Mouse (Mus musculus) frontal cortex, postnatal 36 days (tissue): ENCODE data around the gene Pxylp1.

Source experiments
- DNase-seq, 2 experiments: peaks; one replicate each; pipeline ENCODE4 v3.0.0; 2022; ENCODE audit warnings: low spot score in 2 of 2

Pxylp1 gene

DNA sequence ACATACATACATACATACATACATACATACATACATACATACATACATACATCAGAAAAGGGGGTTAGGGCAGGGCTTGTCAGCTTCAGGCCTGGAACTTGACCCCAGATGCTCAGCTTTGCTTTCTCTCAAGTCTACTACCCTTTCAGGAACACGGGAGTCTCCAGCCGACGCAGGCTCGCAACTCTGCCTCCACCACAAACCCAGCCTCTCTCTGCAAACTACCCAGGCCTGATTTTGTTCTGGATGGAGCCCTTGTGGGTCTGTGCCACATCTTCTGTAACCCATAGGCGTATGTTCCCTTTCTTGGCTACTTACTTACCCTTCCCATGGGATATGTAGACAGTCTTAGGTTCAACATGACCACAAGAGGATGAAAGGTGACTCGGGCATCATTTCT is 1.7 kb downstream of the Pxylp1 start:
- DNase-seq: no peak

DNA sequence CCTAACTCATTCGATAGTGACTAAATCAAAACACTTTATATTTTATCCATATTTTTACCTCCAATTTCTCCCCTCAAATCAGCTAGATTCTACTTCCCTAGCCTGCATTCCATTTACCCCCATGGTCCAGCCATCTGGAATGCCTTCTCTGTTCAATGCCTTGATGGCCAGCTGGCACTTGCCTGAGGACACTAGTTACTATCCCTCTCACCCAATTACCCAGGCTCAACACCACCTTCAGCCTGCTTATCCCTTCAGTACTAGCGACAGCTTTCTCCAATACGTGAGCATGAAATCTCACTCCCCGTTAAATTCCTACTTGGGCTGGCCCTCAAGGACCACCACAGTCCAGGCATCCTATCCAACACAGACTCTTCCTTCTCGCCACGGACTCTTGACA is 2.2 kb downstream of the Pxylp1 start:
- no peak for DNase-seq

DNA sequence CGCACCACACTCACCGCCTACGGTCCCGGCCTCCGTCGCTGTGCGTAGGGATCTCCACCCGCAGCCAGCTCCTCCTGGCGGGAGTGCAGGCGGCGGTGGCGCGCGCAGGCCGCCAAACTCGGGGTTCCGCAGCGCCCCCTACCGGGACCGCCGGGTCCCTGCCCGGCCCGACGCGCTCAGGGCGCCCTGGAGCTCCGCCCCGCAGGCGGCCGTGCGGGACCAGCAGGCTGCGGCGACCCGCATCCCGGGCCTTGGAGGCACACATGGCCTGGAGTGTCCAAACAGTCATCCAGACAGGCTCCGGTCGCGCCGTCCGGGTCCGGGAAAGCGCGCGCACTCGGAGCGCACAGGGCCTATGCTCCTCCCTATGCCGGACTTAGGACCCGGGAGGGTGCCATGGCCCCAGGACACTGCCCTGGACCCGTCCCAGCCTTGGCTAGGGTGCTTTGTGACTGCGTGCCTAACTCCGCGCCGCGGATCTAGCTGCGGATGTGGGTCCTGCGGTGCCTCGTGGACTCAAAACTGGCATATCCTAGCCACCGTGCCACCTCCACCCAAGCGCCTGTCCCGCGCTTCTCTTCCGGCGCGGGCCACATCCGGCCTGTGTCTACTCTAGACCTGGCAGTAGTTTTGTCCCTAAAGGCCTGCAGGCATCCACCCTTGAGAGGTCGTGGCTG is 3.0 kb downstream of the Pxylp1 start:
- DNase-seq: peak; percentile 81 to 84

DNA sequence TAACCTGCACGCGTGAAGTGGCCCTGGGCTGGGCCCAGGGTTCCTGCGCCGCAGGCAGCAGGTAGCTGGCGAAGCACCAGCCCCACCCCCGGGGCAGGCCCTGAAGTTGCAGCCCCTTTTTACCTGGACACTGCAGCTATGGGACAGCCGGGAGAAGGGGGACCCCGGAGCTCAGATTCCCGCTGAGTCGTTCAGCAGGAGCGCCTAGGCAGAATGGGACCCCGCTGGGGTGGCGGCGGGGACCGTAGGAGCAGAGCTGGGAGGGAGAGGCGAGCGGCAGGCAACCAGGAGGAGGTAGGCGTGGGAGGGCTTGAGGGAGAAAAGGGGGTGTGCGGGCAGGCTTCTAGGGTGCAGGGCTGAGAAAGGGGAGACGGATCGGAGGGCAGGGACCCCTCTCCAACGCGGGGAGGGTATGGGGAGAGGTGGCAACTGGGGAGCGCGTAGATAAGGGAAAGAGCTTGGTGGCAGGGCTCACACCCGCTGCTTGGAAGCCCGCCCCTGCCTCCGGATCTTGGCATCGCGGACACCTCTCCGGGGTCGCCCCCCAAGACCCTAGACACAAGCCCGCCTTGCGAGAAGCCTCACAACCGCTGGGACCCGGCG is 3.6 kb downstream of the Pxylp1 start:
- DNase-seq: peak in 1 of 2 experiments; percentile 49

DNA sequence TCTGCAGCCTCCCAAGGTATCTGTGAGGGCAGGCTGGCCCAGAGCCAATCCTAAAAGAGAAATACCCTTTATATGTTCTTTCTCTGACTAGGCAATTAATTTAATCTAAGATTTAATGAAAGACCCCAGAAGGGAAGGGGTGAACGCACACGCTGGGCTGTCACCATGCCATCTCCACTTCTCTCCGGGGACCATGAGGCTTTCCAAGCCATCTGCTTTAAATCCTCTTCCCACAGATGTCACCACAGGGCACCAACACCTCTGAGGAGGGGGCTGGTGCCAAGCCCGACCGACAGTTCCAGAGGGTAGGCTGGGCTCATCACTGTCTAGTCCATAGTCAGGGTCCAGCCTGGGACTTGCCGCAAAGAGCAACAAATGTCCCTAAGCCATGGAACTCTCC is 4.5 kb downstream of the Pxylp1 start:
- no peak for DNase-seq

DNA sequence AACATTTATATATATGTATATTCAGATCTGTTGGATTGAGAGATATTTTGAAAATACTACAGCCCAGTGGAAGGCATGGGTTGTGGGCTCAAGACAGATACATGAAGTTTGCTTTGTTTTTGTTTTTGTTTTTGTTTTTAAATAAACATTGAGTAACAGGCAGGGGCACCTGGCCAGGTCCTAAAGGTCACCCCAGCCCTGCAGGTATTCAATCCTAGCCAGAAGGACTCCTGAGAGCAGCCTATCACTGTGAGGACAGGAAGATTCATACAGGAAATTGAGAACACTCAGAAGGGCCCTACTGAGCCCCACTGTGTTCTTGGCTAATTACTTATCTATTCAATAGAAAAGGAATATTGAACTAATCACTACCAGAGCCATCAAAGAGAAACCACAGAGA is 5.0 kb downstream of the Pxylp1 start:
- no peak for DNase-seq

DNA sequence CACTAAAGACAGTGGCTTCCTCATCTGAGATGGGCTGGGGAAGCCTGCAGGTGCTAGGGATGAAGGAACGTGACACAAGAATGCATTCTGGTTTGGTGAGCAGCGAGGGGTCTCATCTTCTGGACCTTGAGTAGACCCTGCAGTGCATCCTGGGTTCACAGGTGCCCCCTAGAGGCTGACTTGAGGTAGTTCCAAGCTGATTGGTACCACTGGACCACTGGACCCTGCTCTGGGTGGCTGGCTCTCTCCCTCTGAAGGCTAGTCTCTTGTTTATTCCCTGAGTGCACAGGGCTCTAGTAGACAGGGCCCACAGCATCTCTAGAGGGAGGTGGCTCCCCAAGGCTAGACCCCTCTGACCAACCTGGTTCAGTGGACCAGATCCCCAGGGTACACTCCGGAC is 6.7 kb downstream of the Pxylp1 start:
- no peak for DNase-seq

DNA sequence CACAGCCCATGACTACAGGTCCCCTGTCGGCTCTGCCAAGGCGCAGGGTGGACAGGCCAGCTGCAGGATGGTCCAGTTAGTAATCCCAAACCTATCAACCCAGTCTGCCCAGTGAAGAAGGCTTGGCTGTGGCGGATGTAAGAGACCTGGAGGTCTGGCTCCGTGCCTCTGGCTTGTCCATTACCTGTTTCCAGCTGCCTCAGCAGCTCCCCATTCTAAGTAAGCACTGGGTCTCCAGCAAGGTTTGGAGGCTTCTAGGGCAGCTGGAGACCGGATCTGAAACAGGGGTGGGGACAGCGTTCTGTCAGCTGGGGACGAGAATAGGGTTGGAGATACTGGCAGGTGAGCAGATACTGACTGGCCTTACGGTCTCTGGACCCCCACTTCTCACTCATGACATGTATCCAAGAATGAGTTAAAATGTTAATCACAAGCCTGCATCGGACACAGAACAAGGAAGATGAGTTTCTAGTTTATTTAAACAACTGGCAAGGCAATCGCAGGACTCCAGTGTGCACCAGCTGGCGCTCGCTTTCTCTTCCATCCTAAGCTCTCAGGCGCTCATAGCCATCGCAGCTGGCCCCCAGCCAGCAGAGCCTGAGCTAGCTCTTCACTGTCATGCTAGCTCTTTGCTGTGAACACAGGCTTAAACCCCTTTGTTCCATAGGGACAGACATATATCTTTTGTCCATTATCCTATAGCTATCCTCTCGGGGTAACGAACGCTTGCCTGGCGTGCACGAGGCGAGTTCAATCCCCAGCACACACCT is 9.8 kb downstream of the Pxylp1 start:
- DNase-seq: no peak

DNA sequence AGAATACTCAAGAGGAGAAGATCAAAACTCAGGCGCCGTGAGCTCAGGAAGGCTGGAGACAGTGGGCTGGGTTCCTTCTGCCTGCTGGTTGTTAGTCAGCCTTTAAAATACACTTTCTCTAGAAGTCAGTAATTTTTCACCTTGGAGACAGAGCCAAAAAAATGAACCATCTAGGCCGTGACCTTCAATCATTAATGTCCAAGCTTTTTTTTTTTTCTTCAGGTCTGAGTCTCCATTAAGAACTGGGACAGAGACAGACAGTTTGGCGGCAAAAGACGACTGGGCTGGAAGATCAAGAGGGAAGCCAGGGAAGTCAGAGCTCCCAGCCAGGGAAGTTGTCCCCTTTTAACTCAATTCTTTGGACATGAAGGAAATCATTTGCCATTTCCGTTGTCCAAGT is 10.6 kb downstream of the Pxylp1 start:
- DNase-seq: no peak

DNA sequence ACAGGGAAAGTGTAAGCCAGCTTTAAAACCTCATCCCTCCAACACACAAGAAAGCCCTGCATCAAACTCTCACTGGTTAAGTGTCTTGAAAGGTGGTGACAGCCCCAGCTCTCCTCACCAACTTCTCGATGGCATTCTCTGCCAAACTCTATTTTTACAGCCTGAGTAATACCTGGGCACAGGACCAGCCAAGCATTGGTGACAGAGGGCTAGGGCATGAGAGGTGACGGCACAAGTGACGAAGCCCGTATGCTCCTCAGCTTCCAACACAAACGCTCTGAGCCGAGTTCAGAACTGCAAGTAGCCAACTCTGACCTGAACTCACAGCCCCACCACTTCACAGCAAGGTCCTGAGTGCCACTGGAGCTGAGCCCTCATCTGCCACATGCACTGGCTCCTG is 13.4 kb downstream of the Pxylp1 start:
- no peak for DNase-seq

DNA sequence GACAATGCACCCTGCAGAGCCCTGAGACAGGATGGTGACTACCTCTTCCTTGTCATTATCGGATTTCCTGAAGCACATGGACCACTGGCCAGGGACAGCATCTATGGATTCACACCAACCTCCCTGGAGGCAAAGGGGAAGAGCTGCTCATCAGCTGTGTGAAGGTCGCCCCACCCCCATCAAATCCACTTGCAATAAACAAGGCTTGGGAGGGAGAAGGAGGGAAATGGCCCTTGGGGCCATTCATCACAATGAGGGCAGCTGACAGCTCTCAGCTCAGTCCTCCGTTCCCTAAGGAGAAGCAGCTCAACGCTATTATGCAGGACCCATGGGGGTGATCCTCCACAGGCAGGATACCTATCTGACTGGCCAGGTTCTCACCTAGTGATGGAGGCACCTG is 14.0 kb downstream of the Pxylp1 start:
- no peak for DNase-seq

DNA sequence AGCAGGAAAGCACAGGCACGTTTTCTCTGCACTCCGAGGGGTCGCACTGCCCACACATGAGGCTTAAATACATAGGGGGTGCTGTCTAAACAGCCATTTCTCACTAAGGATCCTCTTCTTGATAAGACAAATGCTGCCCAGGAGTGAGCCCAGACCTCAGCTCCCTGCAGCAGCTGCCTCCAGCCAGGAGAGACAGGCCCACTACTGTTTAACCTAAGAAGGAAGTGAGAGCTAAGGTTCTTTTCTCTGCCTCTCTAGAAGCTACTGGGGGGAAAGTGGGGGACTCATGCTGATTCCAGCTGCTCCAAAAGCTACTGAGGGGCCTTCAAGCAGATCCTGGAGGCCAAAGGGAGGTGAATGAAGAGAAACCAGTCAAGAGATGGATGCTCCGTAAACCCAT is 16.8 kb downstream of the Pxylp1 start:
- no peak for DNase-seq

DNA sequence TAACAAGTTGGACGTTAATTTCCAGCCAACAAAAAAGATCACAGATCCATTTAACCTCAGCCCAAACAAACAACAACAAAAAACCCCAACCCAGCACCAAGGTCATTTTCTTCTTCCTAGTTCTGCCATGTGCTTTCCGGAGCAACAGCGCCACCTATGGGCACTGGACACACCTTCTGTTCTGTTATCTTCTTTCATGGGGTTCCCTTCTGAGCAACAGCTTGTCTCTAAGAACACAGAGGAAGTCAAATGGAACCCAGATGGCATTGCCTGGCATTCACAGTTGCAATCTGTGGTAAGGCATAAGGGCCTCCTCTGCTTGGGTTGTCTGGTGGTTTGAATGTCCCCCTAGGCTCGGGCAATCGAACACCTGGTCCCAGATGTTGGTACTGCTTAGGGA is 19.4 kb downstream of the Pxylp1 start:
- peak in 1 of 2 experiments; percentile 67 for DNase-seq

DNA sequence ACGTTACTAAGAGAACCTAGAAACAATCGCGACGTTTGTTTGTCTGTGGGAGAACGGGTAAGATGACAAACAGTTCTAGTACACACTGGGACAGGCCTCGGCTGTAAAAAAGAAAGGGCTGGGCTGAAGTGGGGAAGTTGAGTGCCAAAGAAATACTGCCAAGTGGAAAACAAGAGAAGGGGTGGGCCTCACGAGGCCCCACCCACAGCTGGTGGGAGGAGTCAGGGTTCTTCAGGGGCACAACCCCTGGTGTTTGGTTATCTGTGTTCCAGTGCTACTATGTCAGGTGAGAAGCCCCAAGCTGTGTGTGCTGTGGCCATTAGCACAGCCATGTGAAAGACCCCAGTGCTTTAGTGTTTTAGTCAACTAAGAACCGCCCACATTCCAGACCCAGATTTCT is 22.4 kb downstream of the Pxylp1 start:
- DNase-seq: no peak

DNA sequence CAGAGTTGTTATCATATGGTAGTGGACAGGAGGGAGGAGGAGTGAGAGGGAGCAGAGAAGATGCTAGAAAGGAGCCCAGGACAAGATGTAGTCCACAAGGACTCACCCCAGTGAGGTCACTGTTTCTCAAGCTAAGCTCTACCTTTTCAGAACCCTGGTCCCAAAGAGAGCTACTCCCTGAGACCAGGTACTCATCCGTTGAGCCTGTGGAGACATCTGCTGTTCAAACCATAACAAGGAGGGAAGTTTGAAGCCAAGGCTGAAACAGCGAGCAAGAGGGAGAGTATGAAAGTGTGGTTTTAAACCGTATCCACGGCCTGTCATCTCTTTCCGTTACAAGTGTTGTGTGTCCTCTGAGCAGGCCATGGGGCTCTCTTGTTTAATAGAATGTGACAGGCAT is 22.9 kb downstream of the Pxylp1 start:
- DNase-seq: no peak

DNA sequence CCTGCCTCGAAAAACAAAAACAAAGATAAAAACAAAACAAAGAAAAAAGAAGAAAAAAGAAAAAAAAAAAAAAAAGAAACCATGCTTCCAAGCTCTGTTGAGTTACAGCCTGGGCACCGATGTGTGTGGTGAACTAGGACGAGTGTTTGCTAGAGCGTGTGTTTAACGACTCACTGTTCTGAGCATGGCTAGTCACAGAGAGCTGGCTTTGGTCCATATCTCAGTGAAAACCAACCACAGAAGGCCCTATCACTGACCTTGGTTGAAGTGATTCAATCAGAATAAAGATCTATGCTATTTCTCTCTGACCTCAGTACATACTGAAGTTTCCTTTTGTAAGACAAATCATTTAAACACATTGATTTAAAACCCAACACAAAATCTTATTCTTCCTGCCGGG is 23.9 kb downstream of the Pxylp1 start:
- DNase-seq: no peak

DNA sequence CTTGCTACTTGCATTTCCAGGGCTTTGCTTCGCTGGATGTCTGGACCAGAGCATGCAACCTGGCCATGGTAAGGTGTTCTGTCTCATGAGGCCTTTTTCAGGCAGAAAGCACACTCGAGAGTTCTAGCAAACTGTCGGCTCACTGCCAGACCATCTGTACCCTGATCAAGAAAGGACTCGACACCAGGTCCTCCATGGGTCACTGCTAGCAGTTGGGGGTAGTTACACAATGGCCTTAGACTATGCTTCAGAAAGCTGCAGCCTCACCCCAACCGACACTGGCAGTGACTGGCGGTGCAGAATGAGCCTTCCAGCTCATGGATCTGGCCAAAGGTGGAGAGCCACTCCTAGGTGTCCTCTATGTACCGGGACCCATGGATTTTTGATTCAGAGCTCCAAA is 25.3 kb downstream of the Pxylp1 start:
- no peak for DNase-seq

DNA sequence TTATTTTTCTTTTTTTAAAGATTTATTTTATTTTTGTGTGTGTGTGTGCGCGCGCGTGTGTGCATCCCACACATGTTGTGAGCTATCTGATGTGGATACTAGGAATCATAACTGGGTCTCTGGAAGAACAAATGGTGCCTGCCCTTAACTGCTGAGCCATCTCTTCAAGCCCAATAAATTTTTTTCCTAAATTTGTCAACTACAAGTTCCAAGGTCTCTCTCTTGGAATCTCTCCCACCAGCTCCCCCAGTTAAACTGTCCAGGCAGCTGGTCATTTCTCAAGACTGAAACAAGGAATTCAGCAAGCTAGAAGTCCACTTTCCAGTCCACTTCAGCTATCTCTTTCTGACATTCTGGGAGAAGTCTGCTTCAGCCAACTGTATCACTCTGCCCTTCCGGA is 26.3 kb downstream of the Pxylp1 start:
- no peak for DNase-seq

DNA sequence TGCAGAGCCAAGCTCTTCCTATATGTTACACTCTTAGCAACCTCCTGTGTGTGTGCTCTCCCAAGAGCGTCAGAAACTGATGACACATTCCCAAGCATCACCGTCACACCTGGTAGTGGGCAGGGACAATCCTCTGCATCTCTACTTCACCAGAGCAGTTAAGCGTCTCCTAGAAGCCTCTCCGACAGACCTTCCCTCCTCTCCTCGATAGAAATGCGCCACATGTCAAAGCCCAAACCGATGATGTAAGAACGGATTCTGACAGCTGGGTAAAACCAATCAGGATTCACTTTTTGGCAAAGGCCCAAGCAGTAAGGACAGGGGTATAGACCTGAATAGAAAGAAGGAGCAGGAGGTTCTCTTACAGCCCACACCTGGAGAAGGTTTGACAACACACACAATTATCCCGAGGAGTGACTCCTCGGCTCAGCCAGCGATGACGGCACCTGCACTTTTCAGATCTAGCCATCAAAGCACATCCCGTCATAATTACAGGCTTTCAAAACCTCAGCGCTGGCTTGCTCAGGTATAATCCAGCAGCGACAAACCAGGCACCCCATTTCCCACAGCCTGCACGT is 26.9 kb downstream of the Pxylp1 start:
- DNase-seq: peak in 1 of 2 experiments; percentile 51

DNA sequence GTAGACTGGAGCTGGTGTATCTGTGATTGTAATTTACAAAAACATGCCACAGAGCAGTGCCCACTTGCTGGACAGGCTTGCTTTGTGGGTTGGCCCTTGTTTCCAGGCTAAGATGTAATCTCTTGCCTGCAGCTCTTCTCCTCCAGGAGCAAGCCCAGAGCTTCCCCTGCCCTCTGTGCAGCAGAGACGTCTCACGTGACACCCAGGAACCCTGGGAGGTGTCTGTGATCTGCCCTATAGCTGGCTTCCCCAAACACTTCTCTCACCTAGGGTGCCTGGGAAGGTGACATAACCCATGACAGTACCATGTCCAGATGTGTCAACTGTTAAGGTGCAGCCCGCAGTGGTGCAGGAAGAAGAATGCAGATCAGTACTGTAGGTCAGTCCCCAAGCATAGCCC is 28.9 kb downstream of the Pxylp1 start:
- no peak for DNase-seq

DNA sequence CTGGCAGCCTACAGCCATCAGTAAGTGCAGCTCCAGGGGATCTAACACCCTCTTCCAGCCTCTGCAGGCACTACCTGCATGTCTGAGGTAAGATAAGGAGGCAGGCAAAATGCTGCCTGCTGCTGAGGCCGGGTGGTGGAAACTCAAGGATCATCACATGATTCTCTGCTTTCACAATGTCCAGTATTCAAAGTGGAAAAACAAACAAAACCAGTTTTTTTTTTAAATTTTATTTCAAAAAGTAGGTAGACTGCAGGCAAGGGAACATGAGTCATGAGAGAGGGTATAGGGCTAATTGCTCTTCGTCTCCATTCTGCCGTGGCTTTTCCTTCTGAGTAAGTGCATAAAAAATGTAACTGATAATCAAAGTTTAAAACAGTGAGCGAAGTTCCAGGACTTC is 29.6 kb downstream of the Pxylp1 start:
- no peak for DNase-seq

DNA sequence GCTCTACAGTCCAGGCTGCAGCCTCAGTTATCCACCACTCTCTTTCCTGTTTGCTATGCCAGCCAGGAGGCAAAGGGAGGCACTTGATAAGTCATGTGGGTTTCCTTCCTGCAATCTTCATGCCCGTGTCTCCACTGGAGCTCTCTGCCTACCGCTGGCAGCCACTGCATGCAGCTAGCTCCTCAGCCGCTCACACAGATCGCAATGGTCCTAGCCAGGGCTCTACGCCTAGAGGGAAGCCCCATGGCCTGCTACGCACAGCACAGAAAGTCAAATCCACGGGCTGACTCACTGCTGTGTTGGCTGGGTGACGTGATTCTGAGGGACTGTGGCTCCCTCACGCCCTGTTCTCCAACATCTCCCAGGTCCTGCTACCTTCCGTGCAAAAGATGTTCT is 31.4 kb downstream of the Pxylp1 start:
- peak in 1 of 2 experiments; percentile 46 for DNase-seq
